ENCODE assay signal across 8 mouse cellular contexts in the genomic region with DNA sequence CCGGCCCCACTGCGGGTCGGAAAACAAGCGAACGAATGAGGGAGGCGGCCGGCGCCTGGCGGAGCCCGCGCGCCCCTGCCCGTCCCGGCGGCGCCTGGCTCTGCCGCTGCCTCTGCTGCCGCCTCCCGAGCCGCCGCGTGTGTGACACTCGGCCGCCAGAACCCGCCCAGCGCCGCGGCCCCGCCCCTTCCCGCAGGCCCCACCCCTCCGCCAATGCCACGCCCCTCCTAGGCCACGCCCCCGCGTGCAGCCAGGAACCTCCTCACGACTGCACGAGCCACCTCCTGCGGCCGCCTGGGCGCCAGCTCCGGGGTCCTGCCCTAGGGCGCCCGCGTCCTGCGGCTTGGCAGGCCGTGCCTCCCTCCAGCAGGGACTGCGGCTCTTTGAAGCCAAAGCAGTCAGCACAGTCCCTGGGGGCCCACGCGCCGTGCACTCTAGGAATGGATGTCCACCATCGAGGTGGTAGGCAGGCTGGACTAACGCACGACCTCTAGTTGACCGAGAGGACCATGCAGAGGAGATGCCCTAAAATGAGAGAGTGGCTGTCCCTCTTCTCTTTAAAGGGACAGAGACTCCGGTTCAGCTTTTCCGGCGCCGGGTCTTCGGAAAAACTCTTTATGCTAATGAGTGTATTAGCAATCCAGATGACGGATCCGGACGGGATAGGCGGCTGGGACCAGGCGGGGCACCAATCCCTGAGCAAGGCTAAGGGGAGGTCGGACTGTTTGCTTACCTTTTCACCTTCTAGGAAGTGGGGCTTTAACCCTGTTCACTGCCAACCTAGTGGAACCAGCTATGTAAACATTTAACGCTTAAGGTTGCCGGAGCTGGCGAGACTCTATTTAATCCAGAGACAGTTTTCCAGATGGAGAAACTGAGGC. TPM values are rescaled to one million over a fixed set of nuclear protein-coding genes. Genes with fewer than 3 reads are reported as not detected.
A peak's percentile ranks its signal among the peaks of the same experiment; 100 is the strongest.
DNase-seq lines count a peak whose midpoint lies in the region; ATAC-seq lines count a peak whose summit lies in the region.

No protein-coding gene starts in this region.

- H3K36me3 ChIP-seq in hindbrain, embryonic 14.5 days (replicated peaks; ENCODE audit: control insufficient read depth, insufficient read depth) = no peaks in the 10 kb centered on the region

- peak; percentile 85 for DNase-seq in T-cell, adult 2 months (ENCODE audit: low spot score)
- DNase-seq in cerebellum, postnatal 25 days = peak; percentile 81 to 89
- peak; percentile 77 to 87 for DNase-seq in frontal cortex, postnatal 25 days (ENCODE audit: low spot score in 2 of 2)
- DNase-seq in hindbrain, embryonic 14.5 days (ENCODE audit: low spot score) = peak; percentile 93
- DNase-seq in layer of hippocampus, postnatal 25 days (ENCODE audit: extremely low spot score in 1 of 2, low spot score in 1 of 2) = peak; percentile 83 to 85
- peak; percentile 94 for DNase-seq in lung, postnatal 14 days
- DNase-seq in ovary, postnatal 36 days (ENCODE audit: low spot score) = peak; percentile 93
- peak; percentile 91 for DNase-seq in thymus, postnatal 14 days

- 0 out of 2 replicates have a peak, but pooled peaks cover 3% of the 10 kb centered on the region for H3K27me3 ChIP-seq in hindbrain, embryonic 14.5 days (ENCODE audit: control insufficient read depth, insufficient read depth, low read length)

- H3K4me1 ChIP-seq in hindbrain, embryonic 14.5 days (replicated peaks; ENCODE audit: control insufficient read depth, insufficient read depth, low read length) = peaks cover 24% of the 10 kb centered on the region

- H3K9me3 ChIP-seq in hindbrain, embryonic 14.5 days (ENCODE audit: control insufficient read depth, low read length) = no peaks in the 10 kb centered on the region

- peak overlapping the region; percentile 65 for H3K4me2 ChIP-seq in hindbrain, embryonic 14.5 days (replicated peaks)

- H3K9ac ChIP-seq in hindbrain, embryonic 14.5 days = peak overlapping the region; percentile 77

- peak; percentile 89 for ATAC-seq in hindbrain, embryonic 14.5 days (ENCODE audit: low FRiP score)

- H3K4me3 ChIP-seq in hindbrain, embryonic 14.5 days (replicated peaks; ENCODE audit: low read length) = peak overlapping the region; percentile 82

- H3K27ac ChIP-seq in hindbrain, embryonic 14.5 days = peak overlapping the region; percentile 65

- 1% methylated on average over 51 of the region's 68 CpGs for WGBS in hindbrain, embryonic 14.5 days

RNA-seq across cellular contexts. Expression of gene Shb, which starts 1.4 kb away (rescaled TPM):
- polyA plus RNA-seq in hindbrain, embryonic 14.5 days (2014; fragmentation: Nextera tagmentation; extraction: Ambion mirVana) = 8.7 and 9.9 TPM in 2 replicates
- 10 to 100 TPM; 16.1 to 18.8 TPM for total RNA-seq in layer of hippocampus, postnatal 25 days (2021)

Comparison
In these comparisons a context has a peak if more than half of its experiments do, and no peak if none do; other contexts are left out.
1. Peak in every context shown above with its lines: DNase-seq, ATAC-seq, H3K4me3 ChIP-seq and H3K27ac ChIP-seq.